ENCODE assay signal across 9 mouse cellular contexts in the genomic region with DNA sequence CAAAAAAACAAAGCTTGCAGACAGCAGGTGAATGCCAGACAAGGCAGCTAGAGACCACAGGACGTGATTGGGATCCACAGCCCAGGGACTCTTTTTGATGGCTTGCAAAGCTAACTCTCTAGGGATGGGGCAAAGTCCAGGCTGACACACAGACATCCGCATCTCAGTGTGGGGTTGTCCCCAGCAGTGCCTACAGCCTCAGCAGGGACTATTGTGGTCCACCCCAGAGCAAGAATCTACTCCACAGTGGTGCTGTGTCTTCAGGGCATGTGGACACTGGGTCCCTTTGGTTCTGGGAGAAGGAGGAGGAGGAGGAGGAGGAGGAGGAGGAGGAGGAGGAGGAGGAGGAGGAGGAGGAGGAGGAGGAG. TPM values are rescaled to one million over a fixed set of nuclear protein-coding genes. Genes with fewer than 3 reads are reported as not detected.
DNase-seq lines count a peak whose midpoint lies in the region; ATAC-seq lines count a peak whose summit lies in the region.
"Had no signal": no experiment of that assay in that cellular context is flagged by ENCODE, and none has a peak within 500 bp of the region (broad histone marks: within the 10 kb centered on the region; RNA-seq: fewer than 3 reads in every experiment).

No protein-coding gene starts in this region.

- no peak for DNase-seq in heart, adult 8-10 months (ENCODE audit: low spot score)
- DNase-seq in embryonic facial prominence, embryonic 10.5 days (ENCODE audit: low spot score), result no peak
- no peak for DNase-seq in hindbrain, embryonic 10.5 days (ENCODE audit: low spot score)
- no peak for DNase-seq in liver, embryonic 13.5 days
- DNase-seq in thymus, postnatal 36 days, result no peak
- no peak for DNase-seq in lung, postnatal 14 days
- no peak for DNase-seq in urinary bladder, adult 2 months (ENCODE audit: low spot score)

- H3K27ac ChIP-seq in heart, embryonic 14.5 days (replicated peaks in 1 of 2; ENCODE audit: control insufficient read depth in 1 of 2, insufficient read depth in 1 of 2, low read depth in 2 of 2, low read length in 2 of 2), result no peak overlapping the region
- H3K27ac ChIP-seq in embryonic facial prominence, embryonic 10.5 days (replicated peaks), result peak overlapping the region; percentile 35; the same call in 1 of the 2 replicates
- peak overlapping the region; percentile 71 for H3K27ac ChIP-seq in hindbrain, embryonic 10.5 days
- no peak overlapping the region for H3K27ac ChIP-seq in liver, embryonic 13.5 days

- peak overlapping the region; percentile 52; the same call in 1 of the 2 replicates for H3K4me2 ChIP-seq in heart, embryonic 14.5 days (ENCODE audit: low read length)
- no peak overlapping the region for H3K4me2 ChIP-seq in liver, embryonic 13.5 days

- no peaks in the 10 kb centered on the region for H3K36me3 ChIP-seq in heart, embryonic 14.5 days (ENCODE audit: control insufficient read depth, insufficient read depth, low read length)
- H3K36me3 ChIP-seq in embryonic facial prominence, embryonic 10.5 days (replicated peaks), result no peaks in the 10 kb centered on the region
- no peaks in the 10 kb centered on the region for H3K36me3 ChIP-seq in hindbrain, embryonic 10.5 days
- no peaks in the 10 kb centered on the region for H3K36me3 ChIP-seq in liver, embryonic 13.5 days

- WGBS in heart, embryonic 14.5 days, result 27% methylated on average over 2 of the region's 2 CpGs
- WGBS in embryonic facial prominence, embryonic 10.5 days, result 23% methylated on average over 2 of the region's 2 CpGs
- WGBS in hindbrain, embryonic 10.5 days, result 33% methylated on average over 2 of the region's 2 CpGs
- 9% methylated on average over 2 of the region's 2 CpGs for WGBS in liver, embryonic 13.5 days (ENCODE audit: insufficient replicate concordance)

- no peaks in the 10 kb centered on the region for H3K27me3 ChIP-seq in heart, embryonic 14.5 days (ENCODE audit: control insufficient read depth, insufficient read depth, low read length)
- no peaks in the 10 kb centered on the region for H3K27me3 ChIP-seq in embryonic facial prominence, embryonic 10.5 days (replicated peaks; ENCODE audit: low read depth, poor library complexity, severe bottlenecking)
- no peaks in the 10 kb centered on the region for H3K27me3 ChIP-seq in hindbrain, embryonic 10.5 days (ENCODE audit: insufficient read depth, poor library complexity, severe bottlenecking)
- no peaks in the 10 kb centered on the region for H3K27me3 ChIP-seq in liver, embryonic 13.5 days

- H3K9ac ChIP-seq in heart, embryonic 14.5 days (ENCODE audit: low read length), result no peak overlapping the region
- no peak overlapping the region for H3K9ac ChIP-seq in liver, embryonic 13.5 days

- no peaks in the 10 kb centered on the region for H3K9me3 ChIP-seq in heart, embryonic 14.5 days (ENCODE audit: control insufficient read depth, low read length)
- H3K9me3 ChIP-seq in embryonic facial prominence, embryonic 10.5 days, result no peaks in the 10 kb centered on the region
- H3K9me3 ChIP-seq in hindbrain, embryonic 10.5 days, result no peaks in the 10 kb centered on the region
- H3K9me3 ChIP-seq in liver, embryonic 13.5 days (replicated peaks), result no peaks in the 10 kb centered on the region

- ATAC-seq in heart, embryonic 14.5 days (ENCODE audit: insufficient number of reproducible peaks, insufficient read depth, low FRiP score, low read depth), result no peak
- peak; percentile 45 for ATAC-seq in liver, embryonic 13.5 days (ENCODE audit: low read depth)
- ATAC-seq: inflammation-experienced regulatory T-cells, adult 6 months had no signal

- peaks cover 5 to 8% of the 10 kb centered on the region in 2 experiments for H3K4me1 ChIP-seq in heart, embryonic 14.5 days (ENCODE audit: control insufficient read depth in 2 of 2, insufficient read depth in 2 of 2, low read length in 2 of 2)
- H3K4me1 ChIP-seq in embryonic facial prominence, embryonic 10.5 days, result peaks cover 65% of the 10 kb centered on the region
- peaks cover 90% of the 10 kb centered on the region for H3K4me1 ChIP-seq in hindbrain, embryonic 10.5 days (replicated peaks)
- H3K4me1 ChIP-seq in liver, embryonic 13.5 days (replicated peaks), result 0 out of 2 replicates have a peak, but pooled peaks cover 4% of the 10 kb centered on the region

- H3K4me3 ChIP-seq in heart, embryonic 14.5 days (ENCODE audit: control insufficient read depth in 1 of 2, insufficient read depth in 1 of 2, low read depth in 1 of 2, low read length in 2 of 2), result no peak overlapping the region
- 0 out of 2 replicates have a peak overlapping the region, but pooled peaks have one; percentile 25 for H3K4me3 ChIP-seq in embryonic facial prominence, embryonic 10.5 days
- peak overlapping the region; percentile 20; the same call in 1 of the 2 replicates for H3K4me3 ChIP-seq in hindbrain, embryonic 10.5 days
- no peak overlapping the region for H3K4me3 ChIP-seq in liver, embryonic 13.5 days (replicated peaks)

RNA-seq across cellular contexts. Expression of a gene that starts 45.5 kb away (rescaled TPM):
- polyA plus RNA-seq in heart, embryonic 14.5 days (2014; fragmentation: Nextera tagmentation; extraction: Ambion mirVana), result 28.5 and 33.1 TPM in 2 replicates
- 10 to 100 TPM; 21.3 to 34.4 (median 25.8) TPM for total RNA-seq in heart, adult 8-10 months (2022)
- polyA plus RNA-seq in embryonic facial prominence, embryonic 10.5 days (2016; fragmentation: Nextera tagmentation; extraction: Ambion mirVana), result 43.0 and 43.7 TPM in 2 replicates
- 39.8 and 46.3 TPM in 2 replicates for polyA plus RNA-seq in hindbrain, embryonic 10.5 days (2016; fragmentation: Nextera tagmentation; extraction: Ambion mirVana)
- 16.0 and 20.7 TPM in 2 replicates for polyA plus RNA-seq in liver, embryonic 13.5 days (2015; fragmentation: Nextera tagmentation; extraction: Ambion mirVana)
- 83.6 and 88.5 TPM in 2 replicates for polyA plus RNA-seq in urinary bladder, adult 2 months (2012; rRNA removed)

Comparison
In these comparisons a context has a peak if more than half of its experiments do, and no peak if none do; other contexts are left out.
1. H3K27ac ChIP-seq: peak in embryonic facial prominence, embryonic 10.5 days (single experiment) and hindbrain, embryonic 10.5 days (single experiment); none in heart, embryonic 14.5 days (0 of 2) and liver, embryonic 13.5 days (single experiment).
2. H3K4me3 ChIP-seq: peak in embryonic facial prominence, embryonic 10.5 days (single experiment) and hindbrain, embryonic 10.5 days (single experiment); none in heart, embryonic 14.5 days (0 of 2) and liver, embryonic 13.5 days (single experiment).